Mouse (Mus musculus): Measurements from ENCODE around the gene Sft2d1. TPM values are rescaled to one million over a fixed set of nuclear protein-coding genes. Genes with fewer than 3 reads are reported as not detected.
A peak's percentile ranks its signal among the peaks of the same experiment; 100 is the strongest.

Sft2d1 gene
- polyA plus RNA-seq, 1 experiment from 2014 or later: 165 TPM

GRCm38 (mm10) chr17:8347765-8348285 is 36.9 kb downstream of the Sft2d1 start:
- no peak overlapping the region for H3K27ac ChIP-seq (ENCODE audit: low read length)
- no peaks in the 10 kb centered on the region for H3K27me3 ChIP-seq (replicated peaks; ENCODE audit: control insufficient read depth, insufficient read depth, low read length)
- H3K4me3 ChIP-seq (replicated peaks; ENCODE audit: low read length): no peak overlapping the region
- no peak for ATAC-seq
- no peaks in the 10 kb centered on the region for H3K9me3 ChIP-seq (ENCODE audit: control insufficient read depth, low read length)
- no peaks in the 10 kb centered on the region for H3K36me3 ChIP-seq (ENCODE audit: control insufficient read depth, insufficient read depth)
- H3K4me2 ChIP-seq (ENCODE audit: low read length): no peak overlapping the region
- peaks cover 4% of the 10 kb centered on the region for H3K4me1 ChIP-seq (replicated peaks; ENCODE audit: control insufficient read depth, insufficient read depth, low read length)
- no peak overlapping the region for H3K9ac ChIP-seq (replicated peaks; ENCODE audit: low read depth, low read length)
- 45% methylated on average over 5 of the region's 5 CpGs for WGBS

- 87% methylated on average over 4 of the region's 4 CpGs for WGBS
- no peak overlapping the region for H3K27ac ChIP-seq (ENCODE audit: low read length)
These were observed 38.0 kb downstream of the Sft2d1 start for GRCm38 (mm10) chr17:8348941-8349340.

GRCm38 (mm10) chr17:8351088-8351487 is 40.2 kb downstream of the Sft2d1 start:
- H3K36me3 ChIP-seq (ENCODE audit: control insufficient read depth, insufficient read depth): no peaks in the 10 kb centered on the region

More at GRCm38 (mm10) chr17:8348941-8349340, 38.0 kb downstream of the Sft2d1 start:
- ATAC-seq: no peak
- H3K9me3 ChIP-seq (ENCODE audit: control insufficient read depth, low read length): no peaks in the 10 kb centered on the region
- H3K9ac ChIP-seq (replicated peaks; ENCODE audit: low read depth, low read length): no peak overlapping the region
- no peaks in the 10 kb centered on the region for H3K4me1 ChIP-seq (replicated peaks; ENCODE audit: control insufficient read depth, insufficient read depth, low read length)
- no peak overlapping the region for H3K4me2 ChIP-seq (ENCODE audit: low read length)
- no peaks in the 10 kb centered on the region for H3K27me3 ChIP-seq (replicated peaks; ENCODE audit: control insufficient read depth, insufficient read depth, low read length)
- no peak overlapping the region for H3K4me3 ChIP-seq (replicated peaks; ENCODE audit: low read length)
- no peaks in the 10 kb centered on the region for H3K36me3 ChIP-seq (ENCODE audit: control insufficient read depth, insufficient read depth)

GRCm38 (mm10) chr17:8355692-8356091 is 44.8 kb downstream of the Sft2d1 start, which contains the start of gene T2:
T2 (plus strand) TSS chr17:8355992.
- H3K4me3 ChIP-seq (replicated peaks; ENCODE audit: low read length): no peak within 1 kb of the TSS
- no peaks in the 10 kb centered on the region for H3K36me3 ChIP-seq (ENCODE audit: control insufficient read depth, insufficient read depth)
- 87% methylated on average over 6 of the region's 6 CpGs for whole genome bisulfite sequencing
- H3K4me2 ChIP-seq (ENCODE audit: low read length): no peak within 1 kb of the TSS
- no peak for ATAC-seq
- H3K27ac ChIP-seq (ENCODE audit: low read length): no peak within 1 kb of the TSS
- no peak within 1 kb of the TSS for H3K9ac ChIP-seq (replicated peaks; ENCODE audit: low read depth, low read length)
- H3K27me3 ChIP-seq (replicated peaks; ENCODE audit: control insufficient read depth, insufficient read depth, low read length): no peaks in the 10 kb centered on the region
- H3K9me3 ChIP-seq (ENCODE audit: control insufficient read depth, low read length): no peaks in the 10 kb centered on the region
- H3K4me1 ChIP-seq (replicated peaks; ENCODE audit: control insufficient read depth, insufficient read depth, low read length): no peaks in the 10 kb centered on the region

More at GRCm38 (mm10) chr17:8351088-8351487, 40.2 kb downstream of the Sft2d1 start:
- Histone ChIP-seq H3K4me2 (ENCODE audit: low read length) (no peak overlapping the region), H3K9ac (replicated peaks; ENCODE audit: low read depth, low read length) (no peak overlapping the region), H3K9me3 (ENCODE audit: control insufficient read depth, low read length) (no peaks in the 10 kb centered on the region), H3K4me3 (replicated peaks; ENCODE audit: low read length) (no peak overlapping the region), H3K27ac (ENCODE audit: low read length) (no peak overlapping the region), H3K27me3 (replicated peaks; ENCODE audit: control insufficient read depth, insufficient read depth, low read length) (no peaks in the 10 kb centered on the region), H3K4me1 (replicated peaks; ENCODE audit: control insufficient read depth, insufficient read depth, low read length) (no peaks in the 10 kb centered on the region)
- ATAC-seq: no peak
- WGBS: 28% methylated on average over 7 of the region's 7 CpGs

- H3K4me1 ChIP-seq (replicated peaks; ENCODE audit: control insufficient read depth, insufficient read depth, low read length): peaks cover 8% of the 10 kb centered on the region
- H3K4me2 ChIP-seq (ENCODE audit: low read length): no peak overlapping the region
- 90% methylated on average over 6 of the region's 6 CpGs for WGBS
- no peaks in the 10 kb centered on the region for H3K36me3 ChIP-seq (ENCODE audit: control insufficient read depth, insufficient read depth)
- no peak overlapping the region for H3K27ac ChIP-seq (ENCODE audit: low read length)
- no peaks in the 10 kb centered on the region for H3K9me3 ChIP-seq (ENCODE audit: control insufficient read depth, low read length)
- no peak overlapping the region for H3K9ac ChIP-seq (replicated peaks; ENCODE audit: low read depth, low read length)
- H3K27me3 ChIP-seq (replicated peaks; ENCODE audit: control insufficient read depth, insufficient read depth, low read length): no peaks in the 10 kb centered on the region
- no peak for ATAC-seq
- no peak overlapping the region for H3K4me3 ChIP-seq (replicated peaks; ENCODE audit: low read length)
These were observed 46.6 kb downstream of the Sft2d1 start for GRCm38 (mm10) chr17:8357498-8357897.

GRCm38 (mm10) chr17:8360876-8361275 is 50.0 kb downstream of the Sft2d1 start:
- no peaks in the 10 kb centered on the region for H3K36me3 ChIP-seq (ENCODE audit: control insufficient read depth, insufficient read depth)
- no peaks in the 10 kb centered on the region for H3K9me3 ChIP-seq (ENCODE audit: control insufficient read depth, low read length)
- H3K4me3 ChIP-seq (replicated peaks; ENCODE audit: low read length): no peak overlapping the region
- WGBS: 80% methylated on average over 5 of the region's 5 CpGs
- H3K27me3 ChIP-seq (replicated peaks; ENCODE audit: control insufficient read depth, insufficient read depth, low read length): no peaks in the 10 kb centered on the region
- no peak overlapping the region for H3K9ac ChIP-seq (replicated peaks; ENCODE audit: low read depth, low read length)
- no peak for ATAC-seq
- H3K27ac ChIP-seq (ENCODE audit: low read length): no peak overlapping the region
- H3K4me2 ChIP-seq (ENCODE audit: low read length): no peak overlapping the region
- peaks cover 8% of the 10 kb centered on the region for H3K4me1 ChIP-seq (replicated peaks; ENCODE audit: control insufficient read depth, insufficient read depth, low read length)

- ATAC-seq: peak; percentile 47
- H3K27me3 ChIP-seq (replicated peaks; ENCODE audit: control insufficient read depth, insufficient read depth, low read length): no peaks in the 10 kb centered on the region
- H3K27ac ChIP-seq (ENCODE audit: low read length): no peak overlapping the region
- H3K9ac ChIP-seq (replicated peaks; ENCODE audit: low read depth, low read length): no peak overlapping the region
- H3K4me1 ChIP-seq (replicated peaks; ENCODE audit: control insufficient read depth, insufficient read depth, low read length): peaks cover 13% of the 10 kb centered on the region
- no peak overlapping the region for H3K4me3 ChIP-seq (replicated peaks; ENCODE audit: low read length)
- H3K4me2 ChIP-seq (ENCODE audit: low read length): no peak overlapping the region
- H3K9me3 ChIP-seq (ENCODE audit: control insufficient read depth, low read length): no peaks in the 10 kb centered on the region
- H3K36me3 ChIP-seq (ENCODE audit: control insufficient read depth, insufficient read depth): no peaks in the 10 kb centered on the region
- 57% methylated on average over 10 of the region's 10 CpGs for WGBS
These were observed 50.6 kb downstream of the Sft2d1 start for GRCm38 (mm10) chr17:8361281-8362103.

- H3K36me3 ChIP-seq (ENCODE audit: control insufficient read depth, insufficient read depth): no peaks in the 10 kb centered on the region
- peak overlapping the region; percentile 64 for H3K9ac ChIP-seq (replicated peaks; ENCODE audit: low read depth, low read length)
- H3K4me1 ChIP-seq (replicated peaks; ENCODE audit: control insufficient read depth, insufficient read depth, low read length): peaks cover 51% of the 10 kb centered on the region
- no peaks in the 10 kb centered on the region for H3K9me3 ChIP-seq (ENCODE audit: control insufficient read depth, low read length)
- H3K4me2 ChIP-seq (ENCODE audit: low read length): peak overlapping the region; percentile 44
- no peaks in the 10 kb centered on the region for H3K27me3 ChIP-seq (replicated peaks; ENCODE audit: control insufficient read depth, insufficient read depth, low read length)
- peak; percentile 53 for ATAC-seq
- H3K27ac ChIP-seq (ENCODE audit: low read length): peak overlapping the region; percentile 99
- H3K4me3 ChIP-seq (replicated peaks; ENCODE audit: low read length): 0 out of 2 replicates have a peak overlapping the region, but pooled peaks have one; percentile 12
- WGBS: 5% methylated on average over 20 of the region's 20 CpGs
These were observed 56.9 kb downstream of the Sft2d1 start for GRCm38 (mm10) chr17:8367514-8368480.

- peak overlapping the region; percentile 99 for H3K27ac ChIP-seq (ENCODE audit: low read length)
- H3K4me2 ChIP-seq (ENCODE audit: low read length): peak overlapping the region; percentile 48
- WGBS: 6% methylated on average over 8 of the region's 8 CpGs
- no peaks in the 10 kb centered on the region for H3K36me3 ChIP-seq (ENCODE audit: control insufficient read depth, insufficient read depth)
- no peaks in the 10 kb centered on the region for H3K27me3 ChIP-seq (replicated peaks; ENCODE audit: control insufficient read depth, insufficient read depth, low read length)
- H3K4me1 ChIP-seq (replicated peaks; ENCODE audit: control insufficient read depth, insufficient read depth, low read length): peaks cover 55% of the 10 kb centered on the region
- H3K4me3 ChIP-seq (replicated peaks; ENCODE audit: low read length): peak overlapping the region; percentile 28
- peak; percentile 74 for ATAC-seq
- no peaks in the 10 kb centered on the region for H3K9me3 ChIP-seq (ENCODE audit: control insufficient read depth, low read length)
- H3K9ac ChIP-seq (replicated peaks; ENCODE audit: low read depth, low read length): peak overlapping the region; percentile 46
These were observed 57.7 kb downstream of the Sft2d1 start for GRCm38 (mm10) chr17:8368570-8368969.
